Mouse (Mus musculus): Measurements from ENCODE around the gene Usp51.
"Not testable (repeated sequence)": the region's sequence is repeated elsewhere in the genome, so short reads cannot be mapped to it uniquely, and the experiment has no call there.

Usp51 gene

DNA sequence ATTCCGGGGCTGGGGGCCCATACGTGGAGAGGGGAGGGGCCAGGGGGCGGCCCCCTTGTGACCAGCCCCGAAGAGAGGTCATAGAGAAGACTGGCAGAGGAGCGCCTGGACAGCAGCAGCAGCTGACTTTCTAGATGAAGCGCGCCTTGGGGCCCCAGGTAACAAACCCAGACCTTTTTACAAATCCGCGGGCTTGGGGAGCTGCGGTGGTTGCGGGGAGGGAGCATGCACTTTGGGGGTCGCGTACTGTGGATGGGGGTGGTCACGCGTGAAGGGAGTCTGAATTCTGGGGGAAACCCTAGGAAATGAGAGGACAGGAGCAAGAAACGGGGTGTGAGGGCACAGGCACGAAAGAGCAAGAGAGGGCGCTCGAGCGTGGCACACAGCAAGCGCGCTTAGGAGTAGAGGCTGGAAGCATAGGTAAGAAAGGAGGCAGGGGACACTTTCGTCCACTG lies at the start of gene Usp51:
TSS of gene Usp51 (plus strand) at position 83 of the 455 bp plus-strand sequence.
- peak; percentile 17 for DNase-seq (ENCODE audit: low read depth, low spot score)

DNA sequence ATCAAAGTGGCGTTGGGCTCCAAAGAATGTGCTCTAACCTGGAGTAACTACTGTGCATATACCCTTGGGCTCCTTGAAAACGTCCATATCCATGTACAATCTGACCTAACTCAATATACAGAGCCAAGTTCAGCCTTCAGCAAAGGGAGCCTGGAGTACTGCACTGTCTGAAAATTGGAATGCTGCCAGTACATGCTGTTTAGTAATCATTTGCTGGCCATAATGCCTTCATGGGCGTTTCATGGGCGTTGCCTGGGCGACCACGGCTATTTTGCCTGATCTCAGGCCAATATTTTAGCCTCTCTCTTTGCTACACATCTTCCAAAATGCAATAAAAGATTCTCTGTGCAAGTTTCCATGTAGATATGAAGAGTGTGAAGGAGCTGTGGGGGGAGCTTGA lies 36.7 kb upstream of the Usp51 start:
- DNase-seq (ENCODE audit: low read depth, low spot score), result no peak

DNA sequence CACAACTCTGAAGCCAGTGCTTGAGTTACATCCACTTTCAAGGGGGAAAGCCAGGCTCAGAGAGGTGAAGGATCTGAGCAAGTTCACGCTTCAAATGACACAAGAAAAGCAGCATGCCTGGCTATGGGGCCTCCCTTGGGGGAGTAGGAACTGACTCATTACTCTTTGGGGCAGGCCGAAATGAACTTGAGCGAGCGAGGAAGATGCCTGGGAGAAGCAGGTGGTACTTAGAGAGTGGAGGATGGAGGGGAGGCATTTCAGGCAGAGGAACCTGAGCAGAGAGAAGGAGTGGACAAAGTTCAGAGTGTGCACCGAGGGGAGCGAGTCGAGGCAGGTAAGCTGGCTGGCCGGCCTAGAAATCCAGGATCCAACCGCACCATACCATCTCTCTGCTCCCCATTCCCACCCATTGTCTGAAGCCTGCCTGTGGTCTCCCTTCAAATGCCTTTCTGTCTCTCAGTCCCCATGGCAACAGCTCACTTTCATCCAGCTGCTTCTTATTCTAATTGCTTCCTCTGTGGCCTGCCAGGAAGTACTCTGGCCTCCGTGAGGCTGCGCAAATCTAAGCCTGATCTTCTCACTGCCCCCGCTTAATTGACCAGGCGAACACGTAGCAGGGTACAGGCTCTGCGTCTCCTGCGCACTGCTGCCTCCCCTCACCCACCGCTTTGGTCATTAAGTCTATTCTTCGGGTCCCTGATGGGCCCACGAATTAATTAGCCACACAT lies 32.6 kb upstream of the Usp51 start:
- DNase-seq (ENCODE audit: low read depth, low spot score), result not testable (repeated sequence)

DNA sequence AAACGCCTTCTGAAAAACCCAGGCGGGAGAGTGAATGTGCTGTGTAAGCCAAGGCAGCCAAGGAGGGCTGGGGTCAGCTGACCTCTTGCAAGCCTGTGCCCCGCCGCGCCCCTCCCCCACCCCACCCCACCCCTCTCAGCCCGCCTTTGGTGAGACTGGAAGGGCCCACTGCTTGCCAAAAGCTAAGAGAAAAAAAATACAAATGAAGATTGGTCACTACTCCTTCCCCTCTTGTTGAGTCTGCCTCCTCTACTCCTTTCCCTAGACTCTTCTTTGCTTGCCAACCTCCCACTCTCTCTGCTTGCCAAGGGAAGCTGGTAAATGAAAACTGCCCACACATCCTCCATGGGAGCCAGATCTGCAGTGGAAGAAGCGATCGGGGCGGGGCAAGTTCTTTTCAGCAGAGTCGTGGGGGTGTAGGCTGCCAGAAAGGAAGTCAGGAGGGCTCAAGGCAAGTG lies 32.0 kb upstream of the Usp51 start:
- peak; percentile 5 for DNase-seq (ENCODE audit: low read depth, low spot score)

DNA sequence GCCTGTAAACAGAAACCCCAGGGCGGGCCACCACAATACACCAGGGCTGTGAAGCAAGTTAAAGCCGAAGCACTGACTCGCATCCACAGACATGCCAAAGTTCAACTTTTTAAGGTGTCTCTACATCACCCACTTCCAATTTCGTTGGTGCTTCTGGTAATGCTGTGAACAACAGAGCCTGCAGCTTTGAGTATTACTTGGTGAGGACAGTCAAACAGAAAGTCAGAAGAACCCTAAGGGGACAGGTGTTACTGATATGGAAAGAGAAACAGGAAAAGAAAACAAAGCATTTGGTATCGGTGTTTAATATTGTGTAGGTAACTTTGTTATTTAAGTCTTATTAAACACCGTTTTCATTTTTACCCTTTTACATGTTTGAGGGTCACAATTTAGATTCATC lies 29.7 kb upstream of the Usp51 start:
- no peak for DNase-seq (ENCODE audit: low read depth, low spot score)

DNA sequence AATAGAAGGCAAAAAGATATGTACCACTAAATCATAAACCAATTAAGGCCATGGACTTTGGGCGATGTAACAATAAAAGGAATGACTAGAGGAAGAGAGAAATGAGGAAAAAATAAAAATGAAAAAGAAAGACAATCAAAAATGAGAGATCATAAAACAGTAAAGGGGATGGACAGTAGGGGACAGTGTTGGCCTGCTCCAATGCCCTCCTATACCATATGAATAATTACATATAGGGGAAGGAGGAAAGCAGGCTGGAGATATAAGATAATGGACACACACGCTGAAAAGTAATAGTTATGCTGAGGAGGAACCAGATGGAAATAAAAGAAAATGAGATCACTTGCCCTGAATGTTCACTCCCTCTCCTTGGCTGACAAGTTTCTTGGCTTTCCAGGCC lies 21.3 kb upstream of the Usp51 start:
- DNase-seq (ENCODE audit: low read depth, low spot score), result no peak

DNA sequence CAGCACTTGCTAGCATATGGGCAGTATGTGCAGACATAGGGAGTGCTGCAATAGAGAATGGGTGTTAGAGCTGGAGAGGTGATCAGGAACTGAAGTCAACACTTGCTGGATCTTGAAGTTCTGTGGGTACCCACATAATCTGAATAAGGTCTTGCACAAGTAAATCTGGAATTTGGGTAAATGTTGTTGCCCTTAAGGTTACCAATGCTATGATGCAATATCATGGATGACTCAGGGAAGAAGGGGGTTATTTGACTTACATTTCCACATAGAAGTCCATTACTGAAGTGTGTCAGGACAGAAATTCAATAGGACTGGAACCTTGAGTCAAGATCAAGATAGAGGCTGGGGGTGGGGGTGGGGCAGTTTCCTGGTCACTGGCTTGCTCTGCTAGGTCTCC lies 16.4 kb upstream of the Usp51 start:
- DNase-seq (ENCODE audit: low read depth, low spot score), result not testable (repeated sequence)

DNA sequence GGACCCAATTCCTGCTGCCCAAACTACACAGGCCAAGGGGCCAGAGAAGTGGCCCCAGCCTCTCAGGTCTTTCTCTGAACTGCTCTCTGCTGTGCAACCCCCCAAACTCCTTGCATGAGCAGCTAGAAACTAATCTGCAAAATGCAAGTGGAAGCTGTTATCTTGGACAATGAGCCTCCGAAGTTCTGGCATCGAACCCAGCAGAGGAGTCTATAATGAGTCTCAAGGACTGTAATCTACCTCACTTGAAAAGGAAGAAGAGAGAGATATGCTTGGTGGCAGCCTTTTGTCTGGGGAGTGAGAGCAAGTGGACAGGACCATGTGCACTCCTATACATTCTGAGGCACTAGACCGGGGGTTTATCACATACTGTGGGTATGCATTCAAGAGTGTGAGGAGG lies 10.2 kb upstream of the Usp51 start:
- DNase-seq (ENCODE audit: low read depth, low spot score), result not testable (repeated sequence)

DNA sequence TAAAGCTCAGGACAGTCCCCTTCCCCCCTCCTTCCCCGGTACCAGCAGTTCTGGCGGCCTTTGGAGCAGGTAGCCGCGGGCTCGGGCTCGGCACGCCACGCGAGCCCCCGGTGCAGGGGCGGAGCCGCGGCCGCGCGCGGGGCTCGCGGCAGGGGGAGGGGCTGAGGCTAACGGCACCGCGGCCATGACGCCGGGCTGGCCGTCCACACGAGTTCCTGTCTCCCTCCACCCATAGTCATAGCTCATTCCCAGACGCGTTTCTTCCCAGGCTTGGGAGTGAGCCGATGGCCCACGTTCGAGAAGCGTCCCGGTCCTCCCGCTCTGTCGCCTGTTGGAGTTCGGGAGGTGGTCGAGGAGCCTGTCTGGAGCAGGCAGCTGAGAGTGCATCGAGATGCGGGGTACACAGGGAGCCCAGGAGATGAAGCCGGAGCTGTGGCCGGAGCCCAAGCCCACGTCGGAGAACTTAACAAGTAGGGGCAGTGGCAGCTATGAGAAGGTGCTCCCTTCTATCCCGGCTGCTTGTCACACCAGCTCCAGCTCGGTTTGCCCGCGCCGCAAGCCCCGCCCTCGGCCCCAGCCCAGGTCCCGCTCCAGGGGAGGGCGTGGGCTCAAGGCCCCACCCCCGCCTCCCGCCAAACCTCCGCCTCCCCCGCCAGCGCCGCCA lies 884 bp downstream of the Usp51 start:
- peak; percentile 31 for DNase-seq (ENCODE audit: low read depth, low spot score)

DNA sequence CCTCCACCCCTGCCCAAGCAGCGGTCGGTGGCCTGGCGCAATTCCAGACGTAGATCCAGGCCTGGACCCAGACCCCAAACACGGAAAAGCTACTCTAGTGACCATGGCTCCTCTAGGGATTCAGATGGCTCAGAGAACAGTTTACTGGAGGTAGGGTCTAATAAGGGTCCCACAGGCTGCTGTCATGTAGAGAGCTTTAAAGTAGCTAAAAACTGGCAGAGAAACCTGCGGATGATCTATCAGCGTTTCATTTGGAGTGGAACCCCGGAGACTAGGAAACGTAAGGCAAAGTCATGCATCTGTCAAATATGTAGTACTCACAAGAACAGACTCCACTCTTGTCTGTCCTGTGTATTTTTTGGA lies 1.4 kb downstream of the Usp51 start:
- DNase-seq (ENCODE audit: low read depth, low spot score), result no peak

DNA sequence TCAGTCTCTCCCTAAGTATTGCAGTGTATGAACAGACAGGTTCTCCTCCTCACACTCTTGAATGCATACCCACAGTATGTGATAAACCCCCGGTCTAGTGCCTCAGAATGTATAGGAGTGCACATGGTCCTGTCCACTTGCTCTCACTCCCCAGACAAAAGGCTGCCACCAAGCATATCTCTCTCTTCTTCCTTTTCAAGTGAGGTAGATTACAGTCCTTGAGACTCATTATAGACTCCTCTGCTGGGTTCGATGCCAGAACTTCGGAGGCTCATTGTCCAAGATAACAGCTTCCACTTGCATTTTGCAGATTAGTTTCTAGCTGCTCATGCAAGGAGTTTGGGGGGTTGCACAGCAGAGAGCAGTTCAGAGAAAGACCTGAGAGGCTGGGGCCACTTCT lies 19.0 kb downstream of the Usp51 start:
- DNase-seq (ENCODE audit: low read depth, low spot score), result not testable (repeated sequence)

DNA sequence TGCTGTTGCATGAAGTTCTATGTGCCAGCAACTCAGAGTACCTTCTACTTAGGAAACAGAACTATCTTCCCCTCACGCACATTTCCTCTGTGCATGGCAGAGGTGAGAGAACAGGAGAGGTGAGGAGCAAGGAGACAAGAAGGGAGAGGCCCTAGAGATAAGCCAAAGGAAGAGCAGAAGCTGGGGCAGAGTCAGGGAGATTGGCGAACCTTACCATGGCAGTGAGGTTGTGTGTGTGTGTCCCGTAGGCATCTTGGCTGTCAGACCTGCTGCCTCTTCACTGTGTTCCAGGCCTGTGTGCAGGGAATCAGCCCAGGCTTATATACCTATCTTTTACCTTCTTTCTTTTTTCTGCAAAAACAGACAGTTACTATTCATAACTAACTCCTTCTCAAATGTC lies 19.4 kb downstream of the Usp51 start:
- DNase-seq (ENCODE audit: low read depth, low spot score), result not testable (repeated sequence)

DNA sequence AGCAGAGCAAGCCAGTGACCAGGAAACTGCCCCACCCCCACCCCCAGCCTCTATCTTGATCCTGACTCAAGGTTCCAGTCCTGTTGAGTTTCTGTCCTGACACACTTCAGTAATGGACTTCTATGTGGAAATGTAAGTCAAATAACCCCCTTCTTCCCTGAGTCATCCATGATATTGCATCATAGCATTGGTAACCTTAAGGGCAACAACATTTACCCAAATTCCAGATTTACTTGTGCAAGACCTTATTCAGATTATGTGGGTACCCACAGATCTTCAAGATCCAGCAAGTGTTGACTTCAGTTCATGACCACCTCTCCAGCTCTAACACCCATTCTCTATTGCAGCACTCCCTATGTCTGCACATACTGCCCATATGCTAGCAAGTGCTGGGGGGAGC lies 25.3 kb downstream of the Usp51 start:
- DNase-seq (ENCODE audit: low read depth, low spot score), result not testable (repeated sequence)

DNA sequence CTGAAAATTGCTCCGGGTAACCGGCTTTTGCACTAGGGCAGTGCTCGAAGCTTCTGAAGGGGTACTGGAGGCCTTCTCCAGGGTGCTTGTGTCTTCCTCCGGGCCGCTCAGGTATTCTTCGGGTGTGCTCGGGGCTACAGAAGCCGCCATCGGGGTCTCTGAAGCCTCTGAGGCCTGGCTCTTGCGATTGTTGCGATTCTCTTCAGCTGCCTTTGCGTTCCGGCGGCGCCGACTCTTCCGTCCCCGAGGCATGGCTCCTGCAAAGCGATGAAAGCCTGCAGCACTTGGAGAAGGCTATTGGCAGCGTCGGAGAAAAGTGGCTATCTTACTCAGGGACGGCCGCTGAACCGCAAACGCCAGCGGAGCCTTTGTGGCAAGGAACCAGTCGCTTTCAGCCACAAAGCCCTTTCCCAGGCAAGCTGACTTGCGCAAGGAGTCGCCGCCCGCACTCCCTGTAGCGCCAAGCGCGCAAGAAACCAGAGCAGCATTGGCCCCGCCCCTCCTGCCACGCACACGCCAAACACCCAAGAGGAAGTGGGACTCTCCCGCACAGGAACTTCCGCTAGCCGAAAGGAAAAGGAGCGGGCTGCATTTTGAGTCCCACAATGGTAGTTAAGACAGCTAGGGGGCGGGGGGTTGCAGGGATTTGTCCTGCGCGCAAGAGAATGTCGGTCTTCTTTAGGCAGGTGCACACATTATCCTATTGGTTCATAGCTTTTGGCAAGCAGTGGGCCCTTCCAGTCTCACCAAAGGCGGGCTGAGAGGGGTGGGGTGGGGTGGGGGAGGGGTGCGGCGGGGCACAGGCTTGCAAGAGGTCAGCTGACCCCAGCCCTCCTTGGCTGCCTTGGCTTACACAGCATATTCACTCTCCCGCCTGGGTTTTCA lies 31.1 kb downstream of the Usp51 start, which contains the start of gene Mageh1:
TSS of gene Mageh1 (minus strand) at position 489 of the 885 bp plus-strand sequence.
- peak; percentile 60 for DNase-seq (ENCODE audit: low read depth, low spot score)

DNA sequence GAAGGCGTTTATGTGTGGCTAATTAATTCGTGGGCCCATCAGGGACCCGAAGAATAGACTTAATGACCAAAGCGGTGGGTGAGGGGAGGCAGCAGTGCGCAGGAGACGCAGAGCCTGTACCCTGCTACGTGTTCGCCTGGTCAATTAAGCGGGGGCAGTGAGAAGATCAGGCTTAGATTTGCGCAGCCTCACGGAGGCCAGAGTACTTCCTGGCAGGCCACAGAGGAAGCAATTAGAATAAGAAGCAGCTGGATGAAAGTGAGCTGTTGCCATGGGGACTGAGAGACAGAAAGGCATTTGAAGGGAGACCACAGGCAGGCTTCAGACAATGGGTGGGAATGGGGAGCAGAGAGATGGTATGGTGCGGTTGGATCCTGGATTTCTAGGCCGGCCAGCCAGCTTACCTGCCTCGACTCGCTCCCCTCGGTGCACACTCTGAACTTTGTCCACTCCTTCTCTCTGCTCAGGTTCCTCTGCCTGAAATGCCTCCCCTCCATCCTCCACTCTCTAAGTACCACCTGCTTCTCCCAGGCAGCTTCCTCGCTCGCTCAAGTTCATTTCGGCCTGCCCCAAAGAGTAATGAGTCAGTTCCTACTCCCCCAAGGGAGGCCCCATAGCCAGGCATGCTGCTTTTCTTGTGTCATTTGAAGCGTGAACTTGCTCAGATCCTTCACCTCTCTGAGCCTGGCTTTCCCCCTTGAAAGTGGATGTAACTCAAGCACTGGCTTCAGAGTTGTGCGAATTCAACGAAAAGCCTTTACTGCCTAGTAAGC lies 31.9 kb downstream of the Usp51 start:
- not testable (repeated sequence) for DNase-seq (ENCODE audit: low read depth, low spot score)

All from CD4-positive, CD25-positive, alpha-beta regulatory T cell, adult 2 months (primary cell).